Comparison of ENCODE assay signal across 7 mouse cellular contexts in the genomic region with DNA sequence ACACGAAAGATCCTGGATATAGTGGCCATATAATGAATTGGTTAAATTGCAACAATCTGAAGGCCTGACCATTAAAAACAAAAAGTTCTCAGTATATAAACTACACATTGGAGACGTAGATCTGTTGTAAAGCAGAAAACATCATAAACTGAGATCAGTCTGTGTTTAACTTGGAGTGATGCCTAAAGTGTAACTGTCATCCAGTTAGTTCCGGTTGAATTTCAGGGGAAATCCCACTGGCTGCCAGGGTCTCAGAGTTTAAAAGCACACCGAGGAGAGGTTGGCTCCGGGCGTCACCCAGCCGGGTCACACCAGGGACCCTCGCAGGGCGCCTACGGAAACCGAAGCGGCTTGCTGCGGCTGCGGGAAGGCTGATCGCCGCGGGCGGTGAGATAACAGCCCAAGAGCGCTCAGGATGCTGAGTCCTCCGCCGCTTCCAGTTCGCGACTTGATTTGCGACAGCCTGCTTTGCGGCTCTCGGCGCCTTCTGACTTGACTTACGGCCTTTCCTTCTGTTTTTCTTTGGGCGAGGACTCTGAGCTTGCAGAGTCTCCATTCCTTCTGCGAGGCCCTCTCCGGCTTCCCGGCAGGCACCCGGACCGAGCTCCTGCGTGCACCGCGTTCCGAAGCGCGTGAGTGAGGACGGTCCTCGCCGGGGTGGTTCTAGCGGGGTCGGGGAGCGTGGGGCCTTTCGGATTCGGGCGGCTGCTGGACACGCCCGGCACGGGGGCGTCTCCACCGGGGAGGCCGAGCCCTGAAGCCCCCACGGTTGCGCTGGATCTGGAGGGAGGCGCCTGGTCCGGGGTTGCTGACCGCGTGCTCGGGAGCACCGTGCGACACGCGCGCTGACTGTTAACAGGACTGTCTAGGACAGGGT. TPM values are rescaled to one million over a fixed set of nuclear protein-coding genes. Genes with fewer than 3 reads are reported as not detected.
A peak's percentile ranks its signal among the peaks of the same experiment; 100 is the strongest.
DNase-seq lines count a peak whose midpoint lies in the region; ATAC-seq and TF ChIP-seq lines count a peak whose summit lies in the region.

A gene (plus strand): TSS at position 495 of the 877 bp plus-strand sequence.

- WGBS in embryonic facial prominence, embryonic 12.5 days, result 1% methylated on average over 67 of the region's 67 CpGs
- WGBS in kidney, adult 2 months, result under 1% methylated on average over 67 of the region's 67 CpGs
- WGBS in limb, embryonic 12.5 days, result 1% methylated on average over 67 of the region's 67 CpGs
- 1% methylated on average over 67 of the region's 67 CpGs for WGBS in midbrain, embryonic 15.5 days
- WGBS in spleen, adult 2 months, result 2% methylated on average over 67 of the region's 67 CpGs

- H3K27ac ChIP-seq in embryonic facial prominence, embryonic 12.5 days, result peak within 1 kb of the TSS; percentile 95
- peak within 1 kb of the TSS; percentile 67 for H3K27ac ChIP-seq in kidney, adult 2 months (ENCODE audit: insufficient read depth, low read depth, low read length)
- peak within 1 kb of the TSS; percentile 96 for H3K27ac ChIP-seq in limb, embryonic 12.5 days
- peak within 1 kb of the TSS; percentile 84 for H3K27ac ChIP-seq in midbrain, embryonic 15.5 days
- peak within 1 kb of the TSS; percentile 91 for H3K27ac ChIP-seq in spleen, adult 2 months (ENCODE audit: insufficient read depth, low read length)

- H3K4me2 ChIP-seq in embryonic facial prominence, embryonic 12.5 days (replicated peaks), result peak within 1 kb of the TSS; percentile 68
- H3K4me2 ChIP-seq in limb, embryonic 12.5 days, result peak within 1 kb of the TSS; percentile 72
- peak within 1 kb of the TSS; percentile 82 for H3K4me2 ChIP-seq in midbrain, embryonic 15.5 days

- no peaks in the 10 kb centered on the region for H3K36me3 ChIP-seq in embryonic facial prominence, embryonic 12.5 days
- no peaks in the 10 kb centered on the region; the same call in 1 of the 2 replicates for H3K36me3 ChIP-seq in kidney, adult 2 months (ENCODE audit: control insufficient read depth, insufficient read depth, low read length)
- peaks cover 10% of the 10 kb centered on the region; the same call in 1 of the 2 replicates for H3K36me3 ChIP-seq in limb, embryonic 12.5 days
- 0 out of 2 replicates have a peak, but pooled peaks cover 5% of the 10 kb centered on the region for H3K36me3 ChIP-seq in midbrain, embryonic 15.5 days (replicated peaks)
- H3K36me3 ChIP-seq in spleen, adult 2 months (ENCODE audit: control insufficient read depth, insufficient read depth, low read length), result no peaks in the 10 kb centered on the region; the same call in 1 of the 2 replicates

- no peaks in the 10 kb centered on the region for H3K27me3 ChIP-seq in embryonic facial prominence, embryonic 12.5 days
- H3K27me3 ChIP-seq in kidney, adult 2 months (replicated peaks; ENCODE audit: control insufficient read depth, insufficient read depth, low read length), result no peaks in the 10 kb centered on the region
- no peaks in the 10 kb centered on the region for H3K27me3 ChIP-seq in limb, embryonic 12.5 days
- no peaks in the 10 kb centered on the region for H3K27me3 ChIP-seq in midbrain, embryonic 15.5 days (replicated peaks)
- H3K27me3 ChIP-seq in spleen, adult 2 months (ENCODE audit: control insufficient read depth, insufficient read depth, low read length), result no peaks in the 10 kb centered on the region

- DNase-seq in adrenal gland, postnatal 25 days, result peak; percentile 80
- DNase-seq in heart, adult 18-20 months, result peak; percentile 92 to 93
- DNase-seq in kidney, adult 2 months, result peak; percentile 93
- peak; percentile 69 to 79 for DNase-seq in spleen, adult 2 months (ENCODE audit: low read depth in 1 of 2, low spot score in 2 of 2)

- H3K4me3 ChIP-seq in embryonic facial prominence, embryonic 12.5 days, result peak within 1 kb of the TSS; percentile 88
- H3K4me3 ChIP-seq in kidney, adult 2 months (ENCODE audit: insufficient read depth, low read depth, low read length), result peak within 1 kb of the TSS; percentile 74
- peak within 1 kb of the TSS; percentile 85 for H3K4me3 ChIP-seq in limb, embryonic 12.5 days (replicated peaks)
- H3K4me3 ChIP-seq in midbrain, embryonic 15.5 days, result peak within 1 kb of the TSS; percentile 71
- peak within 1 kb of the TSS; percentile 91 for H3K4me3 ChIP-seq in spleen, adult 2 months (ENCODE audit: extremely low read depth, insufficient read depth, insufficient read length)

- no peak for TF ChIP-seq CTCF in kidney, adult 2 months (conservative IDR thresholded peaks at IDR 0.05; ENCODE audit: insufficient read depth, insufficient read length, low read depth, low read length)
- no peak for TF ChIP-seq CTCF in spleen, adult 2 months (IDR thresholded peaks at IDR 0.05; ENCODE audit: extremely low read depth, insufficient read depth, insufficient read length, insufficient replicate concordance)

- H3K9me3 ChIP-seq in embryonic facial prominence, embryonic 12.5 days, result no peaks in the 10 kb centered on the region
- H3K9me3 ChIP-seq in limb, embryonic 12.5 days, result no peaks in the 10 kb centered on the region
- H3K9me3 ChIP-seq in midbrain, embryonic 15.5 days, result no peaks in the 10 kb centered on the region

- peak; percentile 88 for ATAC-seq in embryonic facial prominence, embryonic 12.5 days (ENCODE audit: insufficient number of reproducible peaks, insufficient read depth, low FRiP score, low TSS enrichment)
- peak; percentile 75; the same call in 1 of the 2 replicates for ATAC-seq in limb, embryonic 12.5 days (ENCODE audit: insufficient number of reproducible peaks, insufficient read depth, low FRiP score, low TSS enrichment, low read depth)
- ATAC-seq in midbrain, embryonic 15.5 days (replicated peaks), result peak; percentile 94

- peak within 1 kb of the TSS; percentile 91 for H3K9ac ChIP-seq in embryonic facial prominence, embryonic 12.5 days
- H3K9ac ChIP-seq in limb, embryonic 12.5 days (replicated peaks), result peak within 1 kb of the TSS; percentile 91
- peak within 1 kb of the TSS; percentile 77 for H3K9ac ChIP-seq in midbrain, embryonic 15.5 days

- peak; percentile 27 for TF ChIP-seq POLR2A in kidney, adult 2 months (IDR thresholded peaks at IDR 0.05; ENCODE audit: low read depth, low read length)
- peak; percentile 16 for TF ChIP-seq POLR2A in spleen, adult 2 months (IDR thresholded peaks at IDR 0.05; ENCODE audit: low read depth, low read length)

- peaks cover 7% of the 10 kb centered on the region; the same call in 1 of the 2 replicates for H3K4me1 ChIP-seq in embryonic facial prominence, embryonic 12.5 days
- no peaks in the 10 kb centered on the region for H3K4me1 ChIP-seq in kidney, adult 2 months (ENCODE audit: control insufficient read depth, insufficient read depth, low read length)
- H3K4me1 ChIP-seq in limb, embryonic 12.5 days (replicated peaks), result peaks cover 3% of the 10 kb centered on the region
- H3K4me1 ChIP-seq in midbrain, embryonic 15.5 days, result peaks cover 12% of the 10 kb centered on the region
- no peaks in the 10 kb centered on the region; the same call in 1 of the 2 replicates for H3K4me1 ChIP-seq in spleen, adult 2 months (ENCODE audit: control insufficient read depth, insufficient read depth, insufficient read length)

RNA-seq across cellular contexts. Expression of the gene that starts here (rescaled TPM):
- total RNA-seq in adrenal gland, postnatal 25 days (2021), result 18.2 and 20.8 TPM in 2 replicates
- 26.4 and 27.8 TPM in 2 replicates for polyA plus RNA-seq in embryonic facial prominence, embryonic 12.5 days (2016; fragmentation: Nextera tagmentation; extraction: Ambion mirVana)
- 1 to 10 TPM; 8.7 to 9.4 TPM for total RNA-seq in heart, adult 18-20 months (2021)
- polyA plus RNA-seq in kidney, adult 2 months (2012; rRNA removed), result 13.6 and 17.6 TPM in 2 replicates
- polyA plus RNA-seq in limb, embryonic 12.5 days (2016; fragmentation: Nextera tagmentation; extraction: Ambion mirVana), result 25.7 and 27.9 TPM in 2 replicates
- 26.5 and 28.7 TPM in 2 replicates for polyA plus RNA-seq in midbrain, embryonic 15.5 days (2015; fragmentation: Nextera tagmentation; extraction: Ambion mirVana)
- polyA plus RNA-seq in spleen, adult 2 months (2012; rRNA removed), result 20.4 and 32.6 TPM in 2 replicates

Comparison
In these comparisons a context has a peak if more than half of its experiments do, and no peak if none do; other contexts are left out.
1. Peak in every context shown above with its lines: DNase-seq, ATAC-seq, H3K4me3 ChIP-seq and H3K27ac ChIP-seq.